Mouse (Mus musculus): ENCODE results near the gene Ankrd44. TPM values are rescaled to one million over a fixed set of nuclear protein-coding genes. Genes with fewer than 3 reads are reported as not detected.

Gene Ankrd44
- total RNA-seq, 2 experiments from 2014 or later: 19.7 to 21.7 TPM

- no peak for DNase-seq (ENCODE audit: low spot score in 2 of 2)
- intact Hi-C loops (cut with DNase I): no loop called here
Observed at GRCm38 (mm10) chr1:54798415-54798814, 127.8 kb downstream of the Ankrd44 start.

DNA sequence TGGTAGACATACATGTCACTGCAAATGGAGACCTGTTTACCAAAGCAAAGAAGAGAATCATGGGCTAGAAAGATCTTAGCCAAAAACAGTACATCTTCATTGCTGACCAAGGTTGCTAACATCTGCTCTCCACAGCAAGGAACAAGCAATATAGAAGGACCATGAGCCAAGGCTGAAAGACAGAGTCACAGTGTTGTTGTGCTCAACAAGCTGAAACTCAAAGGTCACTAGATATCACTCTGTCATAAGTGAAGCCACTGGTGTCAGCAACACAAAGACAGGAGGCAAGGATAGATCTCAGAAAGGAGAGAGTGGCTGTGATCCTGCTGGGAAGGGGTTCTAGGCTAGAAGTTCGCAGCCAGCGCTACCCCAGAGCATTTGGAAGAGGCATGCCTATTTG lies 131.5 kb downstream of the Ankrd44 start:
- intact Hi-C loops (cut with DNase I): no loop called here
- DNase-seq (ENCODE audit: low spot score in 2 of 2): no peak

DNA sequence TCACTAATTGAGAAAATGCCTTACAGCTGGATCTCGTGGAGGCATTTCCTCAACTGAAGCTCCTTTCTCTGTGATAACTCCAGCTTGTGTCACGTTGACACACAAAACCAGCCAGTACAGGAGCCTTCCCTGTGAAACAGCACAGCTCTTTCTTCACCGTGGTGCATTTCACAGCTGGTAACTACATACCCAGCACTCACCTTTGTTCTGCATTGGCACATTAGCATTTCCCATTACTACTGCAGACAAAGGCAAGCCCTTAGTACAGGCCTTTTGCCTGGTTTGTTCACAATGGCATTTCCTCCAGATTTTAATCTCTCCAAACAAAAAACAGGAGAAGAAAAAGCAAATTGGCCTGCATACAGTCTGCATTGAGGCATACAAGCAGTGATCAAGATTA lies 134.8 kb downstream of the Ankrd44 start:
- DNase-seq (ENCODE audit: low spot score in 2 of 2): no peak
- intact Hi-C loops (cut with DNase I): no loop called here

DNA sequence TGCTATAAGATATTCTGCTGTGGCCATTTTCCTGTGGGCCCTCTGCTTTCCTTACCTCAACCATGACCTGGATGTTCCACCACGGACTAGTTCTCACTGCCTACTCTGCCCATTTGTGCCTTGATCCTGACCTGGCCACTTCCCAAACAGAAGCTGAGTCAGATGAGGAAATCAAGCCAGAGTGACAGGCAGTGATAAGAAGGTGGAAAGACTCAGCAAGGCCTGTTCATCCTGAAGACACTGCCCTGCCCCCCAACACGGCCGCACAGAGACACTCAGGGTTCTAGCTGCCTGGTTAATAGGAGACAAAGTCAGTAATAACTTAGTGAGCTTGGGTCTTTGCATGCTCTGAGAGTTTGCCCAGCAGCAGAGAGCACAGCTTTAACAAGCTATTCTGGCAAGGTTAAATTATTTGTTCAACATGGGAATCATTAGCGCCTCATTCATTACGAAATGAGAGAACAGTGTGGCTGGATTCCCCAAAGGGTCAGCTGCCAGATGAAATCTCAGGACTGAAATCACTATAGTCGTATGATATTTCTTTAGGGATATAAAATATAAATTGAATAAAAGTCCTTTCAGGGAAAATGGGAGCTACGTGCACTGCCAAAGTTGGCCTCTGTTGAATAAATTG lies 136.7 kb downstream of the Ankrd44 start:
- no peak for DNase-seq (ENCODE audit: low spot score in 2 of 2)
- intact Hi-C loops (cut with DNase I): no loop called here

DNA sequence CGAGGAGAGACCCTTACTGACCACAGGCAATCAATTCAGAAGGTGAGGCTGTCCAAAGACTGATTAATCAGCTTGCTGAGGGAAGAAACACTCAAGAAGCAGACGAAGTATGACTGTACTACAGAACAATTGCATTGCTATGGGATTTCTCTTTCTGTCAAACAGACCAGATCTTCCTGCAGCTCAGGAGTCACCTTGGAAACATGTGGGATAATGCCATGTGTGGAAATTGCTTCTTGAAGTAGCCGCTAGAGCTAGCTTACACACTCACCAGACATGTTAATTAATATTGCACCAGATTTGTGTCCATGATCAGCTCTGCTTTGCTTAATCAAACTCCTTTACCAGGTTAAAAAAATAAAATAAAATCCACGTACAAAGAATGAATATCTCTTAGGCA lies 137.8 kb downstream of the Ankrd44 start:
- intact Hi-C loops (cut with DNase I): no loop called here
- DNase-seq (ENCODE audit: low spot score in 2 of 2): no peak

- no peak for DNase-seq (ENCODE audit: low spot score in 2 of 2)
- intact Hi-C loops (cut with DNase I): no loop called here
Observed at GRCm38 (mm10) chr1:54778151-54778550, 148.0 kb downstream of the Ankrd44 start.

DNA sequence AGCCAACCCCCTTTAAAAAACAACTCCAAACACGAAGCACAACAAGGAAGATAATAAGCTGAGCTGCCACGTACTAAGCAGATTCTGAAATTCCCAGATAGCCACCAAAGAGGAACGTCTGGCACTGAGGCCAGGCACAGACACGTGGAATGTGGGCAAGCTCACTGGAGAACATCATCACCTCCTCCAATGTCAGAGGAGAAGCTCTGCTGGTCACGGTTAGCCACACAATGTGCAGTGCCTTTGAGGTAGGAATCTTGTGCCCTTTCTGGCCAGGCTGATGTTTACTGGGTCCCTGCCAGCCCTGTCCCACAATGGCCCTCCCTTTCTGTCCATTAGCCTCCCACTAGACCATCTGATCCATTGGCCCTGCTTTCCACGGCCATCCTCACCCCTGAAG lies 149.1 kb downstream of the Ankrd44 start:
- DNase-seq (ENCODE audit: low spot score in 2 of 2): no peak
- intact Hi-C loops (cut with DNase I): no loop called here

DNA sequence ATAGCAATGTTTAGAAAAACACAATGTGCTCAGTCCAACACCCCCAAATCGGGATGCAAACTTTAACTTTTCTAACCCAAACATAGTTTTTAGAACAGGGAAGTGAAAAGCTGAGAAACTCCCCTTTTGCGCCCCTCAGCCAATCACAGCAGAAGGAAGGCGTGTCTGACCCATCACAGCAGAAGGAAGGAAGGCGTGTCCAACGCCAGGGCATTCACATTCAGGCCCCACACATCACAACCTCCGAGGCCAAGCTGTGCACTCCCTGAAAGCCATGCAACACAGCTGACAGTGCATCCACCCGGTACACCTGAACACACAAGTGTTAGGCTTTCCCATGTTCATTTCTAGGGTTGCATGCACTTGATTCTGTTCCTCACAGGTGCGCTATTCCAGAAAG lies 150.1 kb downstream of the Ankrd44 start:
- intact Hi-C loops (cut with DNase I): no loop called here
- DNase-seq (ENCODE audit: low spot score in 2 of 2): no peak

- DNase-seq (ENCODE audit: low spot score in 2 of 2): no peak
- intact Hi-C loops (cut with DNase I): no loop called here
Observed at GRCm38 (mm10) chr1:54772843-54773242, 153.3 kb downstream of the Ankrd44 start.

DNA sequence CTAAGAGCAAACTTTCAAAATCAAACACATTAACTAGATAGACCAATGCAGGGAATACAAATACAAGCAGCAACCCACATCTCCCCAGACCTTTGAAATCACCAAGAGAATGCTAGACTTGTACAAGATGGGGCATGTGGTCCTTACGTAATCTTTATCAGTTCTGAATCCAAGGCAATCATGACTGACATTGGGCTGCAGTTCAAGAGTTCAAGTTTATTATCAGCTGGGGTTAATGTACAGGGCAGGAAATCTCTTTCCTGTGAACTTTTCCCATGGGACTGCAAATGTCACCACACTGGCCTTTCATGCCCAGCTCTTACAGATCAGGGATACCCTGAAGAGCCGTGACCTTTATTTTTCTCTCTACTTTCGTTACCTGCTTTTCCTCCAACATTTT lies 154.7 kb downstream of the Ankrd44 start:
- no peak for DNase-seq (ENCODE audit: low spot score in 2 of 2)
- intact Hi-C loops (cut with DNase I): no loop called here

- no peak for DNase-seq (ENCODE audit: low spot score in 2 of 2)
- intact Hi-C loops (cut with DNase I): no loop called here
Observed at GRCm38 (mm10) chr1:54767221-54767620, 159.0 kb downstream of the Ankrd44 start.

DNA sequence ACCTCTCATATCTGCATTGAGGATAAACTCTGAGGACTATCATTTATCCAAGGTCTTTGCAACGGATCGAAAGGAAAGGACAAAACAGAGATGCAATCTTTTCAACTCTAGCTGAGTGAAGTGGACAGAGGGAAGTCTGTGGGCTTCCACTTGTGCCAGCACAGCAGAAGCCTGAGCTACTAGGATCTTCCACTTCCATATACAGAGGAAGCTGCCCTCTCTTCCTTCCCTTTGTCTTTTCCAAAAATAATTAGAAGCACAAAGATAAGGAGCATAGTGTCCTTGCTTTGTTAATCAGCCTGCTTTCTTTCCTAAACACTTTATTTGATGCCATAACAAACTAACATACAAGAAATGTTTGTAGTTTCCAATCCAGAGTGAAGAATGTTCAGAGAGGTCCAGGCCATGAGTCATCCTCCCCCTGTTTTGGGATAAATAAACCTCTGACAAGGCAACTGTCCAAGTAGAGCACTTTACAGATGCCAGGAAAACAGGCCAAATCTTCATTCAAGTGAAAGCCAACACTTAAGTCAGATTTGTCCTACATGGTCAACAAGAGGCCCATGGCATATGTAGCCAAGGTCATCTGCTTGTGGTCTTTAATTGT lies 160.5 kb downstream of the Ankrd44 start:
- intact Hi-C loops (cut with DNase I): no loop called here
- no peak for DNase-seq (ENCODE audit: low spot score in 2 of 2)

- intact Hi-C loops (cut with DNase I): no loop called here
- no peak for DNase-seq (ENCODE audit: low spot score in 2 of 2)
Observed at GRCm38 (mm10) chr1:54762216-54762807, 163.9 kb downstream of the Ankrd44 start.

GRCm38 (mm10) chr1:54759841-54760240 lies 166.3 kb downstream of the Ankrd44 start:
- no peak for DNase-seq (ENCODE audit: low spot score in 2 of 2)
- intact Hi-C loops (cut with DNase I): loop anchor here (10.0 kb wide), 2 partner anchors 165 to 205 kb away; partner anchors contain the start of gene Ankrd44

DNA sequence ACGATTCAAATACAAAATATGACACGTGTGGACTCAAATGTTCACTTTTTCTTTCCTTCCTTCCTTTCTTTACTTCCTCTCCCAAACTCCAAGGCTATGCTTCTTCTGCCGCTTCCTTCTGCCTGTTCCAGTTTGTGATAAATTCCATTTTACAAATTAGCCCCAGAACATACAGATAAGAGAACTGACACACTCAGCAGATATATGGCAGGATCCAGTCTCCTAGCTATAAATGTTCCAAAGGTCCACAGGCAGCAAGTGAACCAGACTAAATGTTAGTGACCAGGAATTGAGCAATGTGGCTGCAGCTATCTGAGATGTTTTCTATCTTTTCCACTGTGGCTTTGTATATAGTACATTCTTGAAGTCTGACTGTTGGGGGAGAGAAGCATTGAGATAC lies 168.9 kb downstream of the Ankrd44 start:
- intact Hi-C loops (cut with DNase I): loop anchor here (10.0 kb wide), 2 partner anchors 168 to 208 kb away; partner anchors contain the start of gene Ankrd44
- DNase-seq (ENCODE audit: low spot score in 2 of 2): no peak

DNA sequence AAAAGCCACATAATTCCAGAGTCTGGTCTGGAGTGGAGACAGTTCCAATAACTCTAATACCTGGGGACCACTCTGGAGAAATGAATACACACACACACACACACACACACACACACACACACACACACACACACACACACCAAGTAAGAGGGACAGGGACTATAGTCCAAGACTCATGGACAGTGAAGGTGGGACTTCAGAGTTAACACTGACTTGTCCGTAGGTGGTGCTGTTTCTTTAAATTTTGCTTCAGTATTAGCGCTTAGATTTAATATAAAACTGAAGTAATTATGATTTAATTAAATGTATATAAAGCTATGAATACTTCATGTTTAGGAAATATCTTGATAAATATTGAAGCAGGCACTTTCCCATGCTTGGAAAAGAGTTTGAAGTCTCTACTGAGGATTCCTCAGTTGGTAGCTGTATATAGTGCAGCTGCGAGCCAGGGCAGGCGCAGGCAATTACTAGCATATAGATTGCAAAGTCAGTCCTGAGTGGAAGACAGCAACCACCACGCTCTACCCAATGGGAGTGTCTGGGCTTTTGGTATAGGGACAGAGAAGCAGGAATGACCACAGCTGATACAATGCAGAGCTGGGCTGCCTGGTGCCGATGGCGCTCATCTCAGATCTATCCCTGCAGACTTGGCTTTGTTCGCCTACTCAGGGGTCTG lies 170.4 kb downstream of the Ankrd44 start:
- no peak for DNase-seq (ENCODE audit: low spot score in 2 of 2)
- intact Hi-C loops (cut with DNase I): loop anchor here (10.0 kb wide), 2 partner anchors 169 to 209 kb away; partner anchors contain the start of gene Ankrd44

- DNase-seq (ENCODE audit: low spot score in 2 of 2): no peak
- intact Hi-C loops (cut with DNase I): loop anchor here (10.0 kb wide), 2 partner anchors 175 to 215 kb away; partner anchors contain the start of gene Ankrd44
Observed at GRCm38 (mm10) chr1:54749961-54750360, 176.2 kb downstream of the Ankrd44 start.

DNA sequence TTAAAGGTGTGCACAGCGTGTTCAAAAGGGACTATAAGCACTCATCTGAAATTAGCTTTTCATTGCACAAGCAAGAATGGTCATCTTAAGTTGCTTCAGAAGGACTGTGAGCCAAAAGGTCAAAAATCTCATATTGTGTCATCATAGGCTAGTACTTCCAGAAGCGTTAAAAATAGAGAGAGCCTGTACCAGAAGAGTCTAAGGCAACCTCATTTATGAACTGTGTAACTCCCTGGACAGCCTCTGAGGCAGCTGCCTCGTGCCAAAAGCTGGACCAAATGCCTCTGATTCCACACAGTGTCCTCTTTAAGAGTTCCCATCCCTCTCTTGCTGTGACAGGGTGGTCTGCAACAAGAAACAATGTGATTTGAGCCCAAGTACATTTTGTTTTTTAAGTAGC lies 176.7 kb downstream of the Ankrd44 start:
- intact Hi-C loops (cut with DNase I): no loop called here

DNA sequence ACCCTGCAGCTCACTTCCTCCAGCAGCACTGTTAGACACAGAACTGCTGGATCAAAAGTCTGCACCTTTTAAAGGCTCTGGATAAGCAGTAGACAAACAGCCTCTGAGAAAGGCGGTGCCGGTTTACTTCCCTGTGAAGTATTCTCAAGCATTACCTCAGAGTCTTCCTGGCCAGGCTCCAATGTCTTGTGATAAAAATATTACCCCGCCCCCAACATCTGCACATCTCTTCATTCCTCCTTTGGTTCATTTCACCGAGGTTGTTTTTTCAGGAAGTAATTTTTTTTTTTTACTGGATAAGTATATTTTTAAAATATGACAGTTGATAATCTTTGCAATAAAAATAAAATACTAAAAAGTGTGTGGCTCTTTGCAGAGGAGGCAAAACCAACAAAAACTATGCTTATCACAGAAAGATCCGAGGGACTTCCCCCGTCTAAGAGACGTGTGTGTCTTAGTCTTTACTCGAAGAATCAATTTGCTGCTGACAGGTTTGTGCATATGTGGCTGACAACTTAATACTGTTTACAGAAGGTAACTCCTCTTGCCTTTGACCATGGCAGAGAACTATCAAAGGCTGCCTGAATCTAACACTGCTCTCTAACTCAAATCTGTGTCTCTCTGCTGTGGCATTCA lies 178.3 kb downstream of the Ankrd44 start:
- intact Hi-C loops (cut with DNase I): no loop called here
- no peak for DNase-seq (ENCODE audit: low spot score in 2 of 2)

More for the DNA sequence above, 176.7 kb downstream of the Ankrd44 start:
- no peak for DNase-seq (ENCODE audit: low spot score in 2 of 2)

GRCm38 (mm10) chr1:54745666-54746065 lies 180.5 kb downstream of the Ankrd44 start:
- intact Hi-C loops (cut with DNase I): no loop called here
- no peak for DNase-seq (ENCODE audit: low spot score in 2 of 2)

All from left cerebral cortex, postnatal 36 days (tissue).